Mouse (Mus musculus): Measurements from ENCODE around the gene Xndc1. TPM values are rescaled to one million over a fixed set of nuclear protein-coding genes. Genes with fewer than 3 reads are reported as not detected.

The Xndc1 gene
- polyA plus RNA-seq, 1 experiment from 2014 or later, result 28.1 TPM

DNA sequence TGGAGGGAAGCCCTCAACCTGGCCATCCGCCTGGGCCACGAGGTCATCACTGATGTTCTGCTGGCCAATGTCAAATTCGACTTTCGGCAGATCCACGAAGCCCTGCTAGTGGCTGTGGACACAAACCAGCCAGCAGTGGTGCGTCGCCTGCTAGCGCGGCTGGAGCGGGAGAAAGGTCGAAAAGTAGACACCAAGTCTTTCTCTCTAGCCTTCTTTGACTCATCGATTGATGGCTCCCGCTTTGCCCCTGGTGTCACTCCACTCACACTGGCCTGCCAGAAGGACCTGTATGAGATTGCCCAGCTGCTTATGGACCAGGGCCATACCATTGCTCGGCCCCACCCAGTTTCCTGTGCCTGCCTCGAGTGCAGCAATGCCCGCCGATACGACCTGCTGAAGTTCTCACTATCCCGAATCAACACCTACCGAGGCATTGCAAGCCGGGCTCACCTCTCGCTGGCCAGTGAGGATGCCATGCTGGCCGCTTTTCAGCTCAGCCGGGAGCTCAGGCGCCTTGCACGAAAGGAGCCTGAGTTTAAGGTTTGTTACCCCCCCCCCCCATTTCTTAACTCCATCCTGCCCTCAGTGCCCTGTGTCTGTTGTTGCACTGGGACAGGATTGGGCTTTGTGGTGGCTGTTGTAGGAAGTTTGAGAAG is 18.9 kb downstream of the Xndc1 start:
- Histone ChIP-seq H3K9ac (no peak overlapping the region), H3K27ac (replicated peaks) (no peak overlapping the region), H3K4me1 (replicated peaks) (no peaks in the 10 kb centered on the region), H3K36me3 (peaks cover 35% of the 10 kb centered on the region), H3K27me3 (no peaks in the 10 kb centered on the region), H3K9me3 (no peaks in the 10 kb centered on the region), H3K4me2 (no peak overlapping the region), H3K4me3 (no peak overlapping the region)
- WGBS, result 93% methylated on average over 26 of the region's 26 CpGs
- no peak for ATAC-seq (ENCODE audit: low FRiP score, low read depth)

DNA sequence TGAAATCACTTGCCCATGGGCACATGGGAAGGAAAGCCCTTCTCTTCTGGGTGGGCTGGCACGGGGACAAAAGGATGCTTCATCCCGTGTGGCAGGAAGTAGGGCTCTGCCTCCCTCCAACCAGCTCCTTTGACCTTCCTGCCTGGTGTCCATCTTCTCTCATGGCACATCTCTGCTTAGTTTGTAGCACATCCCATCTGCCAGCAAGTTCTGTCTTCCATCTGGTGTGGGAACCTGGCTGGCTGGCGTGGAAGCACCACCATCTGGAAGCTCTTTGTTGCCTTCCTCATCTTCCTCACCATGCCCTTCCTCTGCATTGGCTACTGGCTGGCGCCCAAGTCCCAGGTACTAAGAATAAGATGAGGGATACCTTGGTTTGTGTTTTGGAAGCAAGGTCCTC is 22.0 kb downstream of the Xndc1 start:
- Histone ChIP-seq H3K27me3 (no peaks in the 10 kb centered on the region), H3K9me3 (no peaks in the 10 kb centered on the region), H3K4me2 (no peak overlapping the region), H3K36me3 (peaks cover 13% of the 10 kb centered on the region), H3K4me3 (no peak overlapping the region), H3K9ac (no peak overlapping the region), H3K27ac (replicated peaks) (no peak overlapping the region), H3K4me1 (replicated peaks) (no peaks in the 10 kb centered on the region)
- ATAC-seq (ENCODE audit: low FRiP score, low read depth), result no peak
- WGBS, result 88% methylated on average over 4 of the region's 4 CpGs

DNA sequence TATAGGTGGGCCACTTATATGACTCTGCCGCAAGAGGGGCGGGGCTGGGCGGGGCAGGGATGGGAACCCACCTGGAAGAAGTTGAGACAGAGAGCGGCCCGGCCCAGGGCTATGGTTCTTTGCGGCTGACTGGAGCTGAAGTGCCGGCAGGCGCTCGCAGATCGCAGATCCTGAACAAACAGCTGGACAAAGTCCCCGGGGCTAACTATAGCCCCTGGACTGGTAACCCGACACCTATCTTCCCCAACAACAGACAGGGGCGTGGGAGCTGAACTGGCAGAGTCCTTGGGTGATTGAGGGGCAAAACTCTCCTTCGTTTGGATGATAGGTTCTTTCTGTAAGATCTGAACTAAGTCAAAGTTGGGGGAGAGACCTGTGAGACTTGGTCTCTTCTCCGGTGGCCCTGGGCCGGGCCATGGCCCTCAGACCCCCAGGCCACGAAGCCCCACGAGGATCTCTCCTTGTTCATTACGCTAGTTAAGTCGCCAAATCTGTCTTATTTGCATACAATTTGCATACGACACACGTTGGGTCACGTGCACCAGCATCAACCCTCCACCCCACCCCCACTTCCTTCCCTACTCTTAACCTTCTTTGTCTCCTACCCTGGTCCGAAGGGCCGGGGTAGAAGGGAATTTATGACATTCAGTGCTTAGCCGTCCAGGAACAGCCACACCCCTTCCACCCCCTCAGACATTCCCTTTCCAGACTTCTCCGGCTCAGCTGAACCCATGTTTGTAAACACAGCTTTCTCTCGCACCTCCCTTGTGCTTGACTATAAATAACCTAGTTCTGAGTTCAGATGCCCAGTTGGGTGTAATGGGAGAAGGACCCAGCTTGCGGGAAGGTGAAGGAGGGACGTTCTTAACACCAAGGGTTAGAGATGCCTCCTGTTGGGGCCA is 34.7 kb downstream of the Xndc1 start:
- Histone ChIP-seq H3K27me3 (0 out of 2 replicates have a peak, but pooled peaks cover 3% of the 10 kb centered on the region), H3K4me1 (replicated peaks) (peaks cover 11% of the 10 kb centered on the region), H3K27ac (replicated peaks) (no peak overlapping the region), H3K9me3 (no peaks in the 10 kb centered on the region), H3K36me3 (no peaks in the 10 kb centered on the region), H3K4me3 (peak overlapping the region; percentile 10), H3K4me2 (peak overlapping the region; percentile 51), H3K9ac (no peak overlapping the region)
- ATAC-seq (ENCODE audit: low FRiP score, low read depth), result 0 out of 2 replicates have a peak, but pooled peaks have one; percentile 9
- WGBS, result 5% methylated on average over 30 of the region's 30 CpGs

DNA sequence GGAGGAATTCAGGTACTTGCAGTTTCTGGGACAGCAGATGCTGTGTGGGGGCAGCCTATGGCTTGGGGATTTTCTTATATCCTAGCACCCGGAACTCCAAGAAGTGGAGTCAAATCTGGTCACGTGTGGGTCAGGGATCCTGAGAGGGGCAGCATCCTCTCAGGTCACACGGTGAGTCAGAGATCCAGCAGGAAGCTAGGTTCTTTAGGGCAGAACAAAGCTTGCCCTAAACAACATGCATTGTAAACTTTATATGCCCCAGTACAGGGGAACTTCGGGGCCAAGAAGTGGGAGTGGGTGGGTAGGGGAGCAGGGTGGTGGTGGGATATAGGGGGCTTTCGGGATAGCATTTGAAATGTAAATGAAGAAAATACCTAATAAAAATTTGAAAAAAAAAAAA is 35.6 kb downstream of the Xndc1 start:
- 72% methylated on average over 5 of the region's 5 CpGs for WGBS
- H3K27ac ChIP-seq (replicated peaks), result no peak overlapping the region
- H3K36me3 ChIP-seq, result no peaks in the 10 kb centered on the region
- H3K27me3 ChIP-seq, result 0 out of 2 replicates have a peak, but pooled peaks cover 3% of the 10 kb centered on the region
- H3K4me2 ChIP-seq, result no peak overlapping the region
- ATAC-seq (ENCODE audit: low FRiP score, low read depth), result no peak
- H3K4me3 ChIP-seq, result no peak overlapping the region
- H3K9me3 ChIP-seq, result no peaks in the 10 kb centered on the region
- H3K4me1 ChIP-seq (replicated peaks), result peaks cover 11% of the 10 kb centered on the region
- H3K9ac ChIP-seq, result no peak overlapping the region

DNA sequence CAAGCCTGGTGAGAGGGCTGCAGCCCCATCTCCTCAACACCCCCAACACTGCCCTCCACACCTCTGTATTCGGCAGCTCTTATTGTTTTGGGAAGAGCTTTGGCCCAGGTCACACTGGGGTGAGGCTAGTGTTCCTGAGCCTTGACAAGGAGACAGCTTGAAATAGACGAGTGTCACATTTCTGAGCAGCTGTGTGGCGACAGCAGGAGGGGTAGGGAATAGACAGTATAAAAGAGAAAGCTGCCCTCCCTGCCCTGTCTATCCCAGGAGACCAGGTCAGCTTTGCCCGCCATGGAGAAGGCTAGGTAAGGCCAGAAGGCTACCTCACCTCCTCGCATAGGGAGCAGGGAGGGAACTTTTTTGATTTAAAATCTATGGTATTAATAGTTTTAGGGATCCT is 36.2 kb downstream of the Xndc1 start, which contains the start of gene Art1:
Gene Art1 (plus strand): TSS at position 257 of the 400 bp plus-strand sequence.
- no peak within 1 kb of the TSS for H3K4me3 ChIP-seq
- no peaks in the 10 kb centered on the region for H3K36me3 ChIP-seq
- 0 out of 2 replicates have a peak, but pooled peaks cover 3% of the 10 kb centered on the region for H3K27me3 ChIP-seq
- H3K9ac ChIP-seq, result no peak within 1 kb of the TSS
- peaks cover 11% of the 10 kb centered on the region for H3K4me1 ChIP-seq (replicated peaks)
- WGBS, result 44% methylated on average over 5 of the region's 5 CpGs
- H3K9me3 ChIP-seq, result no peaks in the 10 kb centered on the region
- ATAC-seq (ENCODE audit: low FRiP score, low read depth), result no peak
- no peak within 1 kb of the TSS for H3K4me2 ChIP-seq
- H3K27ac ChIP-seq (replicated peaks), result no peak within 1 kb of the TSS

DNA sequence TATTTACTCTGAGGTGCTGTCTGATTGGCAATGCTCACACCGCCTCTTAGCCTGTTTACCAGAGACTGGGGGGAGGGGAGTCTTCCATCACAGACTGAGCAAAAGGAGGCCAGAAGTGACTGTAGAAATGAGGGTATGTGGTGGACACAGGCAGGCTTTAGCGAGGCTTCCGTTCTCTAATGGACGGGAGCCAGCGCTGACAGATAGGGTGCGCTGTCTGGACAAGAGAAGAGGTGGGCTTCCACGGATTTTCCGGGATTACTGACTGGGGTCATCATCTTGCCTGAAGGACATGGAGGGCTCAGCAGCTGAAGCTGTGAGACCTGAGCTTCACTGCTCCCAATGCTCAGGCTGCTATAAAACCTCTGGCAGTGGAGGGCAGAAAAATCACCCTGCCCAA is 36.9 kb downstream of the Xndc1 start:
- no peak for ATAC-seq (ENCODE audit: low FRiP score, low read depth)
- 0 out of 2 replicates have a peak, but pooled peaks cover 3% of the 10 kb centered on the region for H3K27me3 ChIP-seq
- no peak overlapping the region for H3K9ac ChIP-seq
- H3K27ac ChIP-seq (replicated peaks), result no peak overlapping the region
- peaks cover 16% of the 10 kb centered on the region for H3K4me1 ChIP-seq (replicated peaks)
- H3K4me2 ChIP-seq, result no peak overlapping the region
- H3K4me3 ChIP-seq, result no peak overlapping the region
- WGBS, result 44% methylated on average over 8 of the region's 8 CpGs
- H3K9me3 ChIP-seq, result no peaks in the 10 kb centered on the region
- no peaks in the 10 kb centered on the region for H3K36me3 ChIP-seq

DNA sequence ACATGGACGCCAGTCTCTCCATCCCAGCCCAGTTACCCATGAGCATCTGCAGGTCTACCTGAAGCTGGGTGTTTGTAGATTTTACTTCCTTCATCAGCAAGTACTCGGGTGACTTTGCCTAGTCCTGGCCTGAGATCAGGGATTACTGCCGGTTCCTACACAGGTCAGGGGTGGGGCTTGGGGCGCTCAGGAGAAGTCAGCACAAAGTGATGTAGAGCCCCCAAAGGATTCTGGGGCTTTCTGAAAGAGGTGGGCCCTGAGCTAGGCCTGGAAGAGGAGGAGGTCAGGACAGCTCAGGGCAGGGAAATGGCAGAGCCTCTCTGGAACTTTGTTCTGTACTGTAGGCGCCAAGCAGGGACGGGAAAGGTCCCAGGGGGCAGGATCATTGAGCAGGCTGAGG is 37.4 kb downstream of the Xndc1 start:
- ATAC-seq (ENCODE audit: low FRiP score, low read depth), result no peak
- WGBS, result 52% methylated on average over 6 of the region's 6 CpGs

DNA sequence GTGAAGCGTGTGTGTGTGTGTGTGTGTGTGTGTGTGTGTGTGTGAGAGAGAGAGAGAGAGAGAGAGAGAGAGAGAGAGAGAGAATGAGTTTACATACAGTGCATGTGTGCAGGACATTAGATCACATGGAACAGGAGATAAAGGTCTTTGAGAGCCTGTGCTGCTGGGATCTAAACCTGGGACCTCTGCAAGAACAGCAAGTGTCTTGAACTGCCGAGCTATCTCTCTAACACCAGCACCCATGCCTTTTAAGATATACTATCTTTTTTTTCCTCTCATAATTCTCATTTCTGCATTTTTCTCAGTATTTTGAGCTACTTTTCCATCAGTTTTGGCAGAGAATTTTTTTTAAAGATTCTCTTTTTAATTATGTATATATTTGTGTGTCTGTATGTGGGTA is 38.2 kb downstream of the Xndc1 start:
- H3K27ac ChIP-seq (replicated peaks), result no peak overlapping the region
- 93% methylated on average over 2 of the region's 2 CpGs for WGBS
- H3K27me3 ChIP-seq, result 0 out of 2 replicates have a peak, but pooled peaks cover 3% of the 10 kb centered on the region
- H3K36me3 ChIP-seq, result no peaks in the 10 kb centered on the region
- H3K4me1 ChIP-seq (replicated peaks), result peaks cover 16% of the 10 kb centered on the region
- no peak overlapping the region for H3K4me2 ChIP-seq
- no peak for ATAC-seq (ENCODE audit: low FRiP score, low read depth)
- H3K4me3 ChIP-seq, result no peak overlapping the region
- no peaks in the 10 kb centered on the region for H3K9me3 ChIP-seq
- no peak overlapping the region for H3K9ac ChIP-seq

More for the DNA sequence above, 37.4 kb downstream of the Xndc1 start:
- Histone ChIP-seq H3K4me2 (no peak overlapping the region), H3K4me1 (replicated peaks) (peaks cover 16% of the 10 kb centered on the region), H3K9ac (no peak overlapping the region), H3K9me3 (no peaks in the 10 kb centered on the region), H3K27me3 (0 out of 2 replicates have a peak, but pooled peaks cover 3% of the 10 kb centered on the region), H3K27ac (replicated peaks) (no peak overlapping the region), H3K4me3 (no peak overlapping the region), H3K36me3 (no peaks in the 10 kb centered on the region)

DNA sequence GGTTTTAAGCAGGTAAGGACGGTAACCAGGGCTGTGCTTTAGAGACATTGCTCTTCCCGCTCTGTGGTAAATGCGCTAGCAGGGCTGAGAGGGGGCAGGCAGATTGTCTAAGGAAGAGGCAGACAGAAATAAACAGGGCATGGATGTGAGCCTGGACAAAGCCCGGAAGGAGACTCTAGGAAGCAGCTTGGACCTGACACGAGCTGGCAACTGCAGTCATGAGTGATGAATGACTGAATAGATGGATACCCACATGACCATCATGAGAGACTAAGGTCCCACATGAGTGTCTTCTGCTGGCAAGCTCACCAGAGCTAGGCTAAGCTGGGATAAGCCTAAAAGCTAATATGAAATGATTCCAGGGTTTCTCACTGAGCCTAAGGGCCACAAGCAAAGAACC is 38.8 kb downstream of the Xndc1 start:
- Histone ChIP-seq H3K27me3 (0 out of 2 replicates have a peak, but pooled peaks cover under 1% of the 10 kb centered on the region), H3K9ac (no peak overlapping the region), H3K27ac (replicated peaks) (no peak overlapping the region), H3K4me2 (no peak overlapping the region), H3K36me3 (no peaks in the 10 kb centered on the region), H3K4me3 (no peak overlapping the region), H3K9me3 (no peaks in the 10 kb centered on the region), H3K4me1 (replicated peaks) (peaks cover 16% of the 10 kb centered on the region)
- 73% methylated on average over 5 of the region's 5 CpGs for WGBS
- ATAC-seq (ENCODE audit: low FRiP score, low read depth), result no peak

DNA sequence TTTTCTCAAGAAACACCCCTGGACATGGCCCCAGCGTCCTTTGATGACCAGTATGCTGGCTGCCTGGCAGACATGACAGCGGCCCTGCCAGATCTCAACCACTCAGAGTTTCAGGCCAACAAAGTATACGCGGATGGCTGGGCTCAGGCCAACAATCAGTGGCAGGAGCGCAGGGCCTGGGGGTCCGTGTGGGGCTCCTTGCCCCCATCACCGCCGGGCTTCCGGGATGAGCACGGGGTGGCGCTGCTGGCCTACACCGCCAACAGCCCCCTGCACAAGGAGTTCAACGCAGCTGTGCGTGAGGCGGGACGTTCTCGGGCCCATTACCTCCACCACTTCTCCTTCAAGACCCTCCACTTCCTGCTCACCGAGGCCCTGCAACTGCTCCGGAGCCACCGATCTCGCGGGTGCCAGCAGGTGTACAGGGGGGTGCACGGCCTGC is 41.4 kb downstream of the Xndc1 start:
- no peaks in the 10 kb centered on the region for H3K36me3 ChIP-seq
- 16% methylated on average over 23 of the region's 23 CpGs for WGBS
- peaks cover 5% of the 10 kb centered on the region; the same call in 1 of the 2 replicates for H3K4me1 ChIP-seq (replicated peaks)
- H3K27me3 ChIP-seq, result no peaks in the 10 kb centered on the region
- peak overlapping the region; percentile 15 for H3K4me3 ChIP-seq
- H3K9me3 ChIP-seq, result no peaks in the 10 kb centered on the region
- ATAC-seq (ENCODE audit: low FRiP score, low read depth), result peak; percentile 27; the same call in 1 of the 2 replicates
- no peak overlapping the region for H3K27ac ChIP-seq (replicated peaks)
- no peak overlapping the region for H3K9ac ChIP-seq
- peak overlapping the region; percentile 51 for H3K4me2 ChIP-seq

DNA sequence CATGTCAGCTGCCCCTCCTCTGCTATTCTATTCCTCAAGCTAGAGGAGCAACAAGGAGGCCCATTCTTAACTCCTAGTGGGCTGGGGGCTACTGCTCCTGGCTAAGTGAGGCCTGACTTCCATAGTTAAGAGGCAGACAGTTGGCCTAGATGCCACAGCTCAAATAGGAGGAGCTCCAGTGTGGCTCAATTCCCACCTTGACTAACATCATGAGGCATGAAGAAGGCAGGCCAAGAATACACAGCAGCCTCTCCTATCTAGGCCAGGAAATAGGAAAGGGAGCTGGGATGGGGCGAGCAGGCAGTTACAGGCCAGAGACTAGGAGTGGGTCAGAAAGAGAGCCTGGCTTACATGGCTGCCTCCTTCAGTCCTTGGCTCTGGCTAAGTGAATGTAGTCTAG is 42.9 kb downstream of the Xndc1 start:
- Histone ChIP-seq H3K9ac (no peak overlapping the region), H3K27ac (replicated peaks) (no peak overlapping the region), H3K36me3 (no peaks in the 10 kb centered on the region), H3K4me2 (no peak overlapping the region), H3K9me3 (no peaks in the 10 kb centered on the region), H3K27me3 (no peaks in the 10 kb centered on the region), H3K4me1 (replicated peaks) (peaks cover 5% of the 10 kb centered on the region; the same call in 1 of the 2 replicates), H3K4me3 (no peak overlapping the region)
- WGBS, result 97% methylated on average over 1 of the region's 1 CpGs
- ATAC-seq (ENCODE audit: low FRiP score, low read depth), result no peak

DNA sequence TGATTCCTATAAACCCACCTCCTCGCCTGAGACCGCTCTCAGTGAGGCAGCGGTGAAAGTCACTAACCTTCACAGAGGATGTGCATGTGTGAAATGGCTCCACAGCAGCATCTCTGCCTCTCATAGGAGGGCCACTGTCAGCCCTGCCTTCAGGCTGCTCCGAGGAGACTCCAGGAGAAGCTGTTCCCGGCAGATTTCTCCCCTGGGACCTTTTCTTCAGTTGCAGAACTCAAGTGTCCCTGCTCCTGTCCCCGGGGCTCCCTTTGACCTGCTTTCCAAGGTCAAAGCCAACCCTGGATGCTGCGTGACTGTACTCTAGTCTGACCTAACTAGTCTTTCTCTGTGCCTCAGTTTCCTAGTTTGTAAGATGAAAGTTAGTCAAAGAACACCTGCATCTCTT is 43.9 kb downstream of the Xndc1 start, which contains the start of gene Art5:
Gene Art5 (minus strand): TSS at position 319 of the 400 bp plus-strand sequence.
- no peak for ATAC-seq (ENCODE audit: low FRiP score, low read depth)
- no peak within 1 kb of the TSS for H3K27ac ChIP-seq (replicated peaks)
- H3K27me3 ChIP-seq, result no peaks in the 10 kb centered on the region
- 83% methylated on average over 7 of the region's 7 CpGs for WGBS
- peaks cover 5% of the 10 kb centered on the region; the same call in 1 of the 2 replicates for H3K4me1 ChIP-seq (replicated peaks)
- H3K4me3 ChIP-seq, result no peak within 1 kb of the TSS
- no peak within 1 kb of the TSS for H3K9ac ChIP-seq
- no peaks in the 10 kb centered on the region for H3K9me3 ChIP-seq
- no peaks in the 10 kb centered on the region for H3K36me3 ChIP-seq
- H3K4me2 ChIP-seq, result no peak within 1 kb of the TSS

Measured in hindbrain, embryonic 15.5 days (tissue).